Mouse (Mus musculus) neural tube, embryonic 11.5 days (tissue): ENCODE data around the gene Fam160a2. TPM values are rescaled to one million over a fixed set of nuclear protein-coding genes. Genes with fewer than 3 reads are reported as not detected.
"Not testable (repeated sequence)": the region's sequence is repeated elsewhere in the genome, so short reads cannot be mapped to it uniquely, and the experiment has no call there.

Experiments
- ATAC-seq: fragments of 200-750 bp; cut with Nextera tagmentation; 2 replicates; pipeline ENCODE4 v1.8.0; 2017; ENCODE audit warnings: moderate number of reproducible peaks, mild to moderate bottlenecking, moderate TSS enrichment, moderate library complexity; ENCODE audit not compliant: insufficient read depth, low FRiP score, low TSS enrichment
- DNase-seq: peaks from one replicate; pipeline ENCODE4 v3.0.0-alpha.2; 2015; ENCODE audit warnings: low spot score
- H3K27ac ChIP-seq: fragments of 300-500 bp; sonication (generic); 2 replicates; pipeline ENCODE4 v1.5.1; 2014; ENCODE audit warnings: low read depth, mild to moderate bottlenecking, low read length
- H3K27me3 ChIP-seq: fragments of 300-500 bp; sonication (generic); 2 replicates; pipeline ENCODE4 v1.6.1; 2014; ENCODE audit warnings: mild to moderate bottlenecking, low read length, mixed read lengths; ENCODE audit not compliant: control insufficient read depth, insufficient read depth
- H3K36me3 ChIP-seq: fragments of 300-500 bp; sonication (generic); 2 replicates; pipeline ENCODE4 v1.6.1; 2014; ENCODE audit warnings: mild to moderate bottlenecking, low read length, moderate library complexity, mixed read lengths; ENCODE audit not compliant: control insufficient read depth, insufficient read depth
- H3K4me1 ChIP-seq: fragments of 300-500 bp; sonication (generic); 2 replicates; pipeline ENCODE4 v1.6.1; 2014; ENCODE audit warnings: low read length, mixed read lengths; ENCODE audit not compliant: control insufficient read depth, insufficient read depth
- H3K4me2 ChIP-seq: fragments of 300-500 bp; sonication (generic); 2 replicates; pipeline ENCODE4 v1.6.1; 2014; ENCODE audit warnings: low read depth, mild to moderate bottlenecking, moderate library complexity
- H3K4me3 ChIP-seq: fragments of 300-500 bp; sonication (generic); 2 replicates; pipeline ENCODE4 v1.5.1; 2014; ENCODE audit warnings: low read depth, low read length
- H3K9ac ChIP-seq: fragments of 300-500 bp; sonication (generic); 2 replicates; pipeline ENCODE4 v1.6.1; 2014; ENCODE audit warnings: mild to moderate bottlenecking, low read length
- H3K9me3 ChIP-seq: fragments of 300-500 bp; sonication (generic); 2 replicates; pipeline ENCODE4 v1.6.1; 2016; ENCODE audit warnings: low read length; ENCODE audit not compliant: control insufficient read depth
- WGBS: fragments of 180-500 bp; shearing (Covaris S2); extraction: QIAGEN DNeasy Blood & Tissue Kit; methylation state at CpG from one replicate; pipeline ENCODE4 v1.1.7; 2014; 5-methylcytosine and 5-hydroxymethylcytosine counted together
- polyA plus RNA-seq: library from polyadenylated mRNA; unstranded; fragments of >200 nt; fragmentation: Nextera tagmentation; extraction: Ambion mirVana; gene quantifications from 2 replicates; pipeline ENCODE4 v1.2.1, GENCODE M21; 2014

Fam160a2 gene
- polyA plus RNA-seq, 1 experiment from 2014 or later = 36.1 TPM

DNA sequence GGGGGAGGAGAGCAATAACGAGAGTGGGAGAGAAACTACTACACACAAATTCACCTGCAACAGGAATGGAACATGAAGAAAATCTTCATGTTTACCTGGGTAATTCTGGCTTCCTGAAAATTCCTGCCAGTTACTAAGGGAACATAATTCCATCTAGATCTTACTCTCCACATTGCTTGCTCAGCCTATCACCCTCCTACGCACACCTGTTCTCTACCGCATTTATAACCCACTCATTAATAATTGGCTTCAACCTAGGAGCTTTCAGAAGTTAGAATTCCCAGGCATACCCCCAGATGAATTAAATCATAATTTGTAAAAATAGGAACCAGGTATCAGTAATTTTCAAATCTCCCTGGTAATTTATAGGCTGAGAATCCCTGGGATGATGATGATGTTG lies 25.9 kb downstream of the Fam160a2 start:
- H3K4me1 ChIP-seq = no peaks in the 10 kb centered on the region
- DNase-seq (no peak), ATAC-seq (no peak)
- H3K9me3 ChIP-seq = no peaks in the 10 kb centered on the region
- peaks cover 13% of the 10 kb centered on the region for H3K36me3 ChIP-seq
- H3K27ac ChIP-seq = no peak overlapping the region
- WGBS = 89% methylated on average over 3 of the region's 3 CpGs
- no peak overlapping the region for H3K4me3 ChIP-seq
- H3K9ac ChIP-seq = no peak overlapping the region
- H3K4me2 ChIP-seq = no peak overlapping the region
- H3K27me3 ChIP-seq = no peaks in the 10 kb centered on the region

- Histone ChIP-seq H3K9me3 (no peaks in the 10 kb centered on the region), H3K4me2 (no peak overlapping the region), H3K27me3 (no peaks in the 10 kb centered on the region), H3K27ac (no peak overlapping the region), H3K4me3 (no peak overlapping the region), H3K9ac (no peak overlapping the region), H3K36me3 (peaks cover 9% of the 10 kb centered on the region), H3K4me1 (no peaks in the 10 kb centered on the region)
- ATAC-seq (no peak), DNase-seq (no peak)
- 91% methylated on average over 4 of the region's 4 CpGs for WGBS
Observed at GRCm38 (mm10) chr7:105373509-105373908, 26.3 kb downstream of the Fam160a2 start.

GRCm38 (mm10) chr7:105372912-105373311 lies 26.9 kb downstream of the Fam160a2 start:
- DNase-seq = no peak
- no peak overlapping the region for H3K9ac ChIP-seq
- H3K4me1 ChIP-seq = no peaks in the 10 kb centered on the region
- H3K4me2 ChIP-seq = no peak overlapping the region
- no peak overlapping the region for H3K4me3 ChIP-seq
- H3K36me3 ChIP-seq = peaks cover 6% of the 10 kb centered on the region
- H3K9me3 ChIP-seq = no peaks in the 10 kb centered on the region
- WGBS = 82% methylated on average over 1 of the region's 1 CpGs
- H3K27ac ChIP-seq = no peak overlapping the region
- H3K27me3 ChIP-seq = no peaks in the 10 kb centered on the region
- ATAC-seq = no peak

- ATAC-seq = no peak
- H3K36me3 ChIP-seq = no peaks in the 10 kb centered on the region
- no peak overlapping the region for H3K4me2 ChIP-seq
- no peaks in the 10 kb centered on the region for H3K27me3 ChIP-seq
- DNase-seq = no peak
- H3K9ac ChIP-seq = no peak overlapping the region
- H3K4me1 ChIP-seq = no peaks in the 10 kb centered on the region
- H3K9me3 ChIP-seq = no peaks in the 10 kb centered on the region
- no peak overlapping the region for H3K27ac ChIP-seq
- no peak overlapping the region for H3K4me3 ChIP-seq
- WGBS = 87% methylated on average over 4 of the region's 4 CpGs
Observed at GRCm38 (mm10) chr7:105368521-105368920, 31.3 kb downstream of the Fam160a2 start.

GRCm38 (mm10) chr7:105367930-105368329 lies 31.9 kb downstream of the Fam160a2 start, which contains the start of gene Olfr692:
Gene Olfr692, plus strand, starts transcription at chr7:105368230.
- no peaks in the 10 kb centered on the region for H3K36me3 ChIP-seq
- H3K9me3 ChIP-seq = no peaks in the 10 kb centered on the region
- H3K27ac ChIP-seq = no peak within 1 kb of the TSS
- no peak within 1 kb of the TSS for H3K4me3 ChIP-seq
- no peak for DNase-seq
- H3K4me2 ChIP-seq = no peak within 1 kb of the TSS
- H3K27me3 ChIP-seq = no peaks in the 10 kb centered on the region
- H3K9ac ChIP-seq = no peak within 1 kb of the TSS
- 98% methylated on average over 1 of the region's 1 CpGs for WGBS
- ATAC-seq = no peak
- no peaks in the 10 kb centered on the region for H3K4me1 ChIP-seq

GRCm38 (mm10) chr7:105367268-105367667 lies 32.6 kb downstream of the Fam160a2 start:
- WGBS = 87% methylated on average over 5 of the region's 5 CpGs
- no peak for ATAC-seq
- no peaks in the 10 kb centered on the region for H3K4me1 ChIP-seq

GRCm38 (mm10) chr7:105361713-105362112 lies 38.1 kb downstream of the Fam160a2 start:
- no peak overlapping the region for H3K4me3 ChIP-seq
- no peaks in the 10 kb centered on the region for H3K9me3 ChIP-seq
- 85% methylated on average over 2 of the region's 2 CpGs for WGBS
- H3K27me3 ChIP-seq = no peaks in the 10 kb centered on the region
- H3K9ac ChIP-seq = no peak overlapping the region
- no peak overlapping the region for H3K27ac ChIP-seq
- no peak for DNase-seq
- H3K4me1 ChIP-seq = no peaks in the 10 kb centered on the region
- H3K36me3 ChIP-seq = no peaks in the 10 kb centered on the region
- H3K4me2 ChIP-seq = no peak overlapping the region
- no peak for ATAC-seq

More at GRCm38 (mm10) chr7:105367268-105367667, 32.6 kb downstream of the Fam160a2 start:
- H3K4me2 ChIP-seq = no peak overlapping the region
- no peak overlapping the region for H3K9ac ChIP-seq
- no peaks in the 10 kb centered on the region for H3K36me3 ChIP-seq
- no peaks in the 10 kb centered on the region for H3K9me3 ChIP-seq
- no peak overlapping the region for H3K27ac ChIP-seq
- H3K27me3 ChIP-seq = no peaks in the 10 kb centered on the region
- no peak overlapping the region for H3K4me3 ChIP-seq
- no peak for DNase-seq

DNA sequence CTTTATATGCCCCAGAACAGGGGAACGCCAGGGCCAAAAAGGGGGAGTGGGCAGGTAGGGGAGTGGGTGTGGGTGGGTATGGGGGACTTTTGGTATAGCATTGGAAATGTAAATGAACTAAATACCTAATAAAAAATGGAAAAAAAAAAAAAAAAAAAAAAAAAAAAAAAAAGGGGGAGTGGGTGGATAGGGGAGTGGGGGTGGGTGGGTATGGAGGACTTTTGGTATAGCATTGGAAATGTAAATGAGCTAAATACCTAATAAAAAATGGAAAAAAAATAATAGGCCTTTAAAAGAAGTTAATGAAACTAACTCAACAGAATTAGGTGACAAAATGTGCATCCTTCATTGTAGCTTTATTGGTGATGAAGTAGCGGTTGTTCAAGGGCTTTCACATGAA lies 43.4 kb downstream of the Fam160a2 start:
- H3K4me2 ChIP-seq, H3K36me3 ChIP-seq, H3K27ac ChIP-seq, H3K27me3 ChIP-seq, H3K9me3 ChIP-seq, DNase-seq, H3K4me1 ChIP-seq, H3K9ac ChIP-seq, H3K4me3 ChIP-seq: not testable (repeated sequence)
- ATAC-seq = peak; percentile 95
- WGBS = 97% methylated on average over 1 of the region's 2 CpGs

DNA sequence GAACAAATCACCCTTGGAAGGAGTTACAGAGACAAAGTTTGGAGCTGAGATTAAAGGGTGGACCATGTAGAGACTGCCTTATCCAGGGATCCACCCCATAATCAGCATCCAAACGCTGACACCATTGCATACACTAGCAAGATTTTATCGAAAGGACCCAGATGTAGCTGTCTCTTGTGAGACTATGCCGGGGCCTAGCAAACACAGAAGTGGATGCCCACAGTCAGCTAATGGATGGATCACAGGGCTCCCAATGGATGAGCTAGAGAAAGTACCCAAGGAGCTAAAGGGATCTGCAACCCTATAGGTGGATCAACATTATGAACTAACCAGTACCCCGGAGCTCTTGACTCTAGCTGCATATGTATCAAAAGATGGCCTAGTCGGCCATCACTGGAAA lies 43.8 kb downstream of the Fam160a2 start:
- not testable (repeated sequence) for H3K27me3 ChIP-seq, H3K4me1 ChIP-seq, H3K36me3 ChIP-seq, H3K9me3 ChIP-seq, H3K4me2 ChIP-seq, DNase-seq, H3K27ac ChIP-seq, H3K9ac ChIP-seq, H3K4me3 ChIP-seq
- peak; percentile 45; the same call in 1 of the 2 replicates for ATAC-seq
- no CpG with 5 or more reads among the region's 5 CpGs for WGBS
